Mouse (Mus musculus): ENCODE measurements around the gene Gad2.

GRCm38 (mm10) chr2:22590206-22590490 is 31.9 kb upstream of the Gad2 start:
- no peak for TF ChIP-seq CTCF (IDR thresholded peaks at IDR 0.05; ENCODE audit: low read depth, low read length)
- TF ChIP-seq POLR2A (IDR thresholded peaks at IDR 0.05; ENCODE audit: borderline replicate concordance, low read depth, low read length), result no peak
